Mouse (Mus musculus) retina, adult 2 months (tissue): ENCODE data around the gene Dexi.
A peak's percentile ranks its signal among the peaks of the same experiment; 100 is the strongest.

ENCODE experiments used
- DNase-seq: peaks from one replicate; pipeline ENCODE4 v3.0.0-alpha.2; 2012; ENCODE audit warnings: low read depth, low spot score

Gene Dexi

DNA sequence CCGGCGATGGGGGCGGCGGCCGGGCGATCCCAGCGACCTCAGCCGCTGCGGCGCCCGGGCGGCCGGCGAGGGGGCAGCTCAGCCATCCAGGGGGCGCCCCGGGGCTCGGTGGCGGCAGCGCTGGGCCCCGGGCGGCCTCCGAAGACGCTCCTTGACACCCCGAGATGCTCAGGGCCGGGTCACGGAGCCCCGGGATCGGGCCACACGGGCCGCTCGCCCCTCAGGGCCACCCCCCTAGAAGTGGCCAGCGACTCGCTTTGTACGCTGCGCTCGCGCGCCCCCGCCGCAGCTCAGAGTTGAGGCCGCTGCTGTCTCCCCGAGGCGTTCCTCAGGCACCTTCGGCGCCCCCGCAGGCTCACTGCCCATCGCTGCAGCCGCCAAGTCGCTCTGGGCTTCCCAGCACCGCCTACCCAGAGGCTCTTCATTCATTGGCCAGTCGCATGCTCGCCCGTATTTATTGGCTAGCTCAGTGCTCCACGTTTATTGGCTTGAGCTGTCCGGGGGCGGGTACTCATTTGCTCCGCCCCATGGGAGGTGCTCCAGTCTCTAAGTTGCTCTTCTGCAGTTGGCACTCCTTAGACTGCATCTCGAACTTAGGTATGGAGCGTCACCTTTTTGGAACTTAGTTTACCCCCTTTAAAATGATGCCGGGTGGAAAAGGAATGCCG lies at the start of gene Dexi:
Gene Dexi, minus strand, starts transcription at position 357 of the 668 bp plus-strand sequence.
- DNase-seq = peak; percentile 85

DNA sequence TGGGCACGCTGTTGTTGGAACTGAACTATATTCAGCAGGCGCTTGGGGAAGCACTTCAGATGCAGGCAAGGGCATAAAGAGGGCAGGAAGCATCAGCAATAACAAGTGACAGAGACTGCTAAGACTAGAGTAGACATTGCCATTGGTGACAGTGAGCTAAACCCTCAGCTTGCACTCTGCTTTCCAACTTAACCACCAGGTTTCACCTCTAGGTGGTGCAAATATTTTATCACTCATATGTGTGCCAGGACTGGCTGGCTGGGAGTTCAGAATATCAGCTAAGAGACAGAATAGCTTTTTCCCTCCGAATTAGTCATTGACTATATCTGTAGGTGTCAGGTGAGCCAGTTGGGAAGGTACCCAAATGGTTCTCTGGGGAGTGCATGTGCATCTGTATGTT lies 43.7 kb upstream of the Dexi start:
- no peak for DNase-seq

DNA sequence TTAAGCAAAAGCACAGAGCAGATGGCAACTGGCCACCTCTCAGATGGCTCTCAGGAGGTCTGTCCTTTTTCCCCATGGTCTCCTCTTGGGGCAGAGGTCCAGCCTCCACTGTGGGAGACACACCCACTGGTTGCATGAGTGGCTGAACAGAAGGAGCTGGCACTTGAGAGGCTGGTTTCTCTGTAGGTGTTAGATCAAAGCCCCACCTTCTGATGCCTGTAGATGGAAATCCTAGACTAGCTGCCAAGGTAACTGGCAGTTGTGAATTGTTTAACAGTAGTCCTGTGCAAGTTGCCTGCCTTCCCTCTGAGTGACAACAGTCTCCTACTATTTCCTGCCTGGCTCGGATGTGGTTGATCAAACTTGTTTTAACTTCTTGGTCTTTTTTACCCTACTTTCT lies 42.3 kb upstream of the Dexi start:
- no peak for DNase-seq

DNA sequence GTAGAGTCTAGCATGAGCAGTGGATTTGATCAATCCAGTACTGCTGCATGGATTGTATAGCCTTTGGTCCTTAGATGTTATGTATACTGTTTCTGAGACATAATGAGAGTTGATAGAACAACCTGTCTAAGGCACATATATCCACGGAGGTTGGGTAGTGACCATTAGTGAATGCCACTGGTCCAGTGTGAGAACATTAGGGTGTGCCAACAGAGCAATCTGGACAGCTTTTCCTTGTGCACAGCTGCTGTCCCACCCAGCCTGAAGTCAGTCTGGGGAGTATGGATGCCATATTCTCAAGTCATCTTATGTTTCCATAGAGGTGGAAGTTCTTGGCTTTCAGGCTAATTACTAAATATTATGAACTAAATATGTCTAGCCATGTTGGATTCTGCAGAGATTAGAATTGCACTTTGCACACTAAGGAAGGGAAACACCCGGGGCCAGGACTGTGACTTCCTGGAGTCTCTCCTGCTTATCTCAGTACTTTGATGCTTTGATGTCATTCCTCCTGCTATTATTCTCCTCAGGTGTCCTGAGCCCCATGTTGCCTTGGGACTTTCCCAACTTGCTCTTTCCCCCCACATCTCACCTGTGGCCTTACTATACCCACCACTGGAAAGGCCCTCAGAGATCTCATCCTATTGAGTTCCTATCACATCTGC lies 38.5 kb upstream of the Dexi start:
- no peak for DNase-seq

DNA sequence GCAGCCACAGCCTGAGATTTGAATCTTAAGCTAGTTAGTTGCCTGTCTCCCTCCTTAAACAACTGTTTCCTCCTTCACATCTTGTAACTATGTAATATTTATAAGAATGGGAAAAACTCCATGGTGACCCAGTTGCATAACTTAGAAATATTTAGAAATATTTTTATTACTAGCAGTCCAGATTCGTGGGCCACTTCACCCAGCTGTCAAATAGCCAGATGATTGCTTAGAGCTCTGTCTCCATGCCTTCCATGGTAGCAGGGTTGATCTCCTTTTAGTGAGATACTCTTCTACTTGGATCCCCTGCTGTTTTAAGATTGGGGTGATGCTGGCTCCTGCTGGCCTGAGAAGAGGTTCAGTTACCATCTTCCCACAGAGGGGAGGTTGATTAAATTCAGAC lies 35.5 kb upstream of the Dexi start:
- DNase-seq = no peak

DNA sequence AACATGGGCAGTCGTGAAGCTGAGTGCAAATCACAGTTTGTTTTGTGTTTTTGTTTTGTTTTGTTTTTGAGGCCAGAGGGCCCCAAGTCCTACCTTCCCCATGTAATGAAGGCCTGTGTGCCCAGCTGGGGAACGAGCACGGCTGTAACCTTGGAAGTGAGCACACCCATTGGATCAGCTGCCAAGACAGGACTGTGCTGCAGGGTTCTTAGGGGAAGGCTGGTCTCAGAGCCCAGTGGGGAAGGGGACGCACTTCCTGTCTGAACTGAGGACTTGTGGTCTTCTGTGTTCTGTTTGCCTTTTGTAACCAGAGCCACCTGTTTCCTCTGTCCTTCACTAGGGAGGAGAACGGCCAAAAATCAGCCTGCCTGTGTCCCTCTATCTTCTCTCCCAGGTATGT lies 34.7 kb upstream of the Dexi start:
- DNase-seq = no peak

DNA sequence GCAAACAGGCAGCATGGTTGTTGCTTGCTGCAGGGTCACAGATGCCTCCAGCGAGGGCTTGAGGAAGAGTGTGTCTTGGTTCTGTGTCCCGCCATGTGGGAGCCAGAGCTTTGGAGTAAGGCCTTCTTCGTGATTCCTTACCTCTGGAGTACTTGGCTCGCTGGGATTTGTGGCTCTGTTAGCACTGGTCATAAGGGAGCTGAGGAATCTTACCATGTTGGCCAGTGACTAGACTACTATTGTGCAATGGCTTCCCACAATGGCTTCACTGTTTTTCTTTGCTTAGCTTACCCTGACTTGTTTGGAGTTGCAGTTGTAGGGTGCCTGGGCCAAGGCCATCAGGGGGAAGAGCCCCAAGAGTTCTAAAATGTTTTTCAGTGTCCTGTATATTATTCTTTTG lies 33.1 kb upstream of the Dexi start:
- DNase-seq = no peak

DNA sequence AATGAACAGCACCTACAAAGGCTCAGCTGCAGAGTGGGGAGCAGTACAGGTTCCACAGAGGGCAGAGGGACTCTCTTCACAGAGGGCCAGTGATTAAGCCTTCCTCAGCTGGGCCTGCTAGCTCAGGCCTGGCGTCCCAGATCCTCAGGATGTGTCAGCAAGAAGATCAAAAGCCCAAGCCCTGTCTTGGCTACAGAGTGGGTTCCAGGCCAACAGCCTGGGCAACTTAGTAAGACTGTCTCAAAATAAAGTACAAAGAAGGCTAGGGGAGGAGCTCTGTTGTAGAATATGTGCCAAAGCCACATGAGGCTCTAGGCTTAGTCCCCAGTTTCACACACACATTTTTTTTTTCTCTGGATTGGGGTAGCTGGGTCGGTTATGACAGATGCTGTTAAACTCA lies 32.1 kb upstream of the Dexi start:
- DNase-seq = no peak

DNA sequence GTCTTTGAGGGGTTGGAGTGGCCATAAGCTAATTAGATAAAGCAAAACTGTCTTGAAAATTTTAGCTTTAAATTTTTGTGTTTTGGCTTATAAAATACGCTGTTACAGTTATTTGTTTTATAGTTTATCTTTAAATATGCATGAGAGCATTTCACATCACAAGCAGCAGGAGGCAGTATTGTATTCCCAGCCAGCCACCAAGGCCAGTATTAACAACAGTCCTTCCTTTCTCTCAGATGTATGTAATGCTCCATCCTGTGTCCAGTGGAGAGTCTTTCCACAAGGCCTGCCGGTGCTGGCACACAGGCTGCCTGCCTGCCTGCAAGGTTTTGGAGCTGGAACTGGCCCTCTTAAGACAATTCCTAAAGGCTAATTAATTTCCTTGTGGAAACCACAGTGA lies 29.0 kb upstream of the Dexi start:
- DNase-seq = no peak

DNA sequence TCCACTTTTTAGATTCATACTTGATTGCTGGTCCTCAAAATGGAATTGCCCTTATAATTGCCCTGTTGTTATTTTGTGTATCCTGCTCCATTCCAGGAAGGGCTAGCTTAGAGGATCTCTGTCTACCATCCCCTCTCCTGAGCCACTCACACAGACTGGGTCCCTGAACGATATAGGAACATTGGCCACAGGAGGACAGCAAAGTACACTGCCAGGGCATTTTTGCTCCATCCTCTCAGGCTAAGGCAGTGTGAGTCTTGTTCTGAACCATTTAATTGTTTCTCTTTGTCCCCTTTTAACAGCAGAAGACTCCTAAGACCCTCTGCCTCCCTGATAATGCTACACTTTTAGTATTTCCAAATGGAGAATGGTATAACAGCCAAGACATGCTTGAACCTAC lies 27.9 kb upstream of the Dexi start:
- DNase-seq = no peak

DNA sequence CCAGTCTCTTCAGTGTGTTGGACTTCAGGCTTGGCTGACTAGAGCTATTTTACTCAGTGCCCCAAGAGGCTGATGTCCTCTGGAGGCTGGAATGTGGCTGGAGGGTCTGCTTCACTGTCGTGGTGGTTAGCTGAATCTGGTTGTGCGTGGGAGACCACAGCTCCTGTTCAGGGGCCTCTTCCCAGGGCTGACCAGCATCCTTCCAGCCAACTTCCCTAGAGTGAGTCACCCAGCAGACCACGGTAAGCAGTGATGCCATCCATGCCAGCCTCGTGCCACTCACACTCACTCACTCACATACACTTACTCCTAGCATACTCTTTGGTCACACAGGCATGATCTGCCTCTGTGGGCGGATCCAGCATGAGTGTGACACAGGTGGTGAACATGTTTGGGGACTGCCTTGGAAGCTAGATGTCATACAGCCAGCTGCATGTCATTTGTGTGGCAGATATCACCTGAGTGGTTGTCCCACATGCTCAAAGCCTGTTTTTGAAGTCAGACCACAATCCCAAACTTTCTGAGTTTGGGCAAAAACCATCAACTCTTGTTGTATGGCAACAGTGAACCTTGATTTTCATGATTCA lies 27.0 kb upstream of the Dexi start:
- DNase-seq = no peak

DNA sequence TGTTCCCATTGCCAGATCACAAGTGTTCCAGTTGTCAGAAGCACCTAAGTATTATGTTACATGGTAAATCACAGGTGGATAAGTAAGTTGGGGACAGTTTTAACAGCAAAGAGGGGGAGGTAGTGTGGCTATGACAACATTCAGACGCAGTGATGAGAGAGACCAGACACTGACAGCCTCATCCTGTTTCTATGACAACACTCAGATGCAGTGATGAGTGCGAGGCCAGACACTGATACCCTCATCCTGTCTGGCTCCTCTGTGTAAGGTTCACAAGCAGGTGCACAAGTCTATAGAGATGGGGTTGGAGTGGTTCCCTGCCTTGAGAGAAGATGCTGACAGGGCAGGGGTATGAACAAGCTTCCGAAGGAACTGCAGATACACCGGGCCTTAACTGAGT lies 24.3 kb upstream of the Dexi start:
- DNase-seq = no peak

DNA sequence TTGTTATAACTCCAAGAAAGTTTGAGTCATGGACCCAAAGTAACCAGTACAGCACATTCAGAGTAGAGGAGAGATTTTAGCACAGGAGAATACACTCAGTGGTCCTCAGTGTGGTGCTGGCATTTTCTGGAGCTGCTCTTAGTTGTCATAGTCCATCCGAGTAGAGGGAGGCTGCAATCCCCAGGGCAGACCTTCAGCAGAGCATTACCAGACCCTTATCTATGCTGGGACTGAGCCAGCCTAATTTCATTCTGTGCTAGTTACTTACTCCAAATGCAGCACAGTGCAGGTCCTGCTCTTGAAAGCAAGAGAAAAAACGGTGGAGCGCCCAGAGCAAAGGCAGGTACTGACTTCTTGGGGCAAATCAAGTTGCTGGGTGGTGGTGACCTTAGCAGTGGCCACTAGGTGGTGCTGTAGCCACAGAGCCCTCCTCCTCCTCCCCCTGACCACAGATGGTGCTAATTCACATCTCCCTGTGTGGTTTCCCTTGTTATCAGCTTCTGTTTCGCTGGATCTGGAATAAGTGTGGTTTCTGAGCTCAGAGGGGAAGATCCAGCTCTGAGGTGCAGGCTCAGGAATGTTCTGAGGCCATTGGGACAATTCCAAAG lies 22.5 kb upstream of the Dexi start:
- DNase-seq = peak; percentile 42

DNA sequence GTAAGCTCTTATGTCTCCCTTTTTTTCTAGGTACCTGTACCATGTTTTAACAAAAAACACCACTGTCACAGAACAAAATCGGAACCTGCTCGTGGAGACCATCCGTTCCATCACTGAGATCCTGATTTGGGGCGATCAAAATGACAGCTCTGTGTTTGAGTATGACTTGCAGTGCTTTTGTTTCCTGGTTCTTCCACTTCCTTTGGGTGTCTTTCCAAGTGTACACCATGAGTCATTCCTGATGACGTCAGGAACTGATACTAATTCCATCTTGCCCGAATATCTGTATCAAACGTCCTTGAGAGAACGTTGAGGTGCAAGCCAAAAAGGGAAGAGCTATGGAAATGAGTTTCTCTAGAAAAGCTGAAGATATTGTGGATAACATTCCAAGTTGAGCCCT lies 17.1 kb upstream of the Dexi start:
- no peak for DNase-seq

DNA sequence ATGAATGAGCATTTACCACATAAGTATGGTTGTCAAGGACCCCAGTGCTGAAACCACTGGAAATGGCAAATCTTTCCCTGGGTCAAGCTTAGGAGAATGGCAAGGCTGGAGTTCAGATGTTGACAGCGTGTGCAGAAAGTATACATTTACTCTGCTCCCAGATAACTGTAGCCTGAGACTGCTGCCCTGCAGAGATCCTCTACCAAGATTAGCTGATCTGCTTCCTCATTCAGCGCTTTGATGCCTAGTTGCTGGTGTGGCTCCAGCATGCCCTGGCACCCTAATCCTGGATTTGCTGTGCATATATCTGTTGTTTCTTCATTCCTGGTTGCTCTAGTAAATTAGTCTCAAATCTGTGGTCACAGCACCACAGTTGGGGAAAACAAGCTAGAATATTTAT lies 11.0 kb upstream of the Dexi start:
- no peak for DNase-seq

DNA sequence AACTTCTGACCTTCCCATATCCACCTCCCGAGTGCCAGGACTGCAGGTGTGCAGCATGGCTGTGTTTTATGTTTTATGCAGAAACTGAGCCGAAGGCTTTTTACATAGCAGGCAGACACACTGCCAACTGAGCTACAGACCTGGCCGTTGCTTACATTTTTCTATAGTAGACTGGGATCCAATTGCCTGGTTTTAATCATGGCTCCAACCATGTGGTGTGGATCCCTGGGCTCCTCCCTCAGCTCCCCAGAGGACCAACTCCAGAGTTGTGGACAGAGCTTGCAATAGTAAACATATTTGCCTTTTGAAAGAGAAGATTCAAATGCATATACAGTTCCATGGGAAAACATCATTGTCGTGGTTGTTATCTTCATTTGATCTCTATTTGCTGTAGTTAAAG lies 8.7 kb upstream of the Dexi start:
- DNase-seq = no peak

DNA sequence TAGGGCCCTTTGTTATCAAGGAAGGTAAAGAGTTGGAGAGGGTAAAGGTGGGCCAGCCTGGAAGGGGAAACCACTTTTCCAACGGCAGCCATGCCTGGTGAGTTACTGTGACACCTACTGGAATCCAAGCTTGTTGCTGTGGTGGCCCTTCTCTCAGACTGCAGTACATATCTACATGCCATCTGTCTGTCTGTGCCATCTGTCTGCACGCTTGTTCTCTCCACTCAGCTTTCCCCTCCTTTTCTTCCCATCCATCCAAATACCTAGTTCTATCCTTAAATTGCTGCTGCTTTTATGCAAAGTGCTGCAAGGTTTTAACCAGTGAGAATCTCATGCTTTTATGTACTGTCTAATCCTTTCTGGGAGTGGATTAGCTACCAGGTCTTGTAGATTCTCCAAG lies 6.7 kb upstream of the Dexi start:
- no peak for DNase-seq

DNA sequence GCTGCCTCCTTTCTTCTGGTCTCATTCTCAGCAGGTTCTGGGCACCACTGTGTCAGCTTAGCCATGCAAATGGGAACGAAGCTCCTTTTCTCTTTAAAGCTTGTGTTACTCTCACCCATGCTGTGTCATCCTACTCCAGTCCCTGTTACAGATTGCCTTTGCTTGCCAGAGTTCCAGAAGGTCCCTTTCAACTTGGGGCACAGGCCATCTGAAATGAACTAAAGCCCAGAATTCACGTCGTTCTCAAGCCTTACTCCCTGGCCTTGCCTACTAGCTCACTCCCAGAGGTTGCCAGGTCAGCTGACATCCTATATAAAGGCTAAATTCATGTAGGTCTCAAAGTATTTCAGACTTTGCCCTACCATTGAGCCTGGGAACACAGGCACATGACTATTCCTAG lies 6.1 kb upstream of the Dexi start:
- no peak for DNase-seq

DNA sequence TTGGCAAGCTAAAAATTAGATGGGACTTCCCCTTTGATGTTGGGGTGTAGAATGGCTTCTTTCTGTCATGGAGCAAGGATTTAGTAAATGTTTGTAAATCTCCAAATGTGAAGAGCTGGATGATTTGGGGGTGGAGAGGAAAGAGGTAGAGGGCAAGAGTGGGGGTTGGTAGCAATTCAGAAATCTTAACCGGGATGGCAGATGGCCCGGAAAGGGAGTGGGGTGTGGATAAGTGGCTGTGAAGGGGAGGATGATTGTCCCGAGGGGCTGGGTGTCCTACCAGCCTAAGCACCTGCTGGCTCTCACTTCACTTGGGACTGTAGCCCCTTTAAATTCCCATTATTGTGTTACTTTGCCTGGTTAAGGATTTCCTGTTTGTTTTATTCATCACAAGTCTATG lies 4.0 kb upstream of the Dexi start:
- no peak for DNase-seq

DNA sequence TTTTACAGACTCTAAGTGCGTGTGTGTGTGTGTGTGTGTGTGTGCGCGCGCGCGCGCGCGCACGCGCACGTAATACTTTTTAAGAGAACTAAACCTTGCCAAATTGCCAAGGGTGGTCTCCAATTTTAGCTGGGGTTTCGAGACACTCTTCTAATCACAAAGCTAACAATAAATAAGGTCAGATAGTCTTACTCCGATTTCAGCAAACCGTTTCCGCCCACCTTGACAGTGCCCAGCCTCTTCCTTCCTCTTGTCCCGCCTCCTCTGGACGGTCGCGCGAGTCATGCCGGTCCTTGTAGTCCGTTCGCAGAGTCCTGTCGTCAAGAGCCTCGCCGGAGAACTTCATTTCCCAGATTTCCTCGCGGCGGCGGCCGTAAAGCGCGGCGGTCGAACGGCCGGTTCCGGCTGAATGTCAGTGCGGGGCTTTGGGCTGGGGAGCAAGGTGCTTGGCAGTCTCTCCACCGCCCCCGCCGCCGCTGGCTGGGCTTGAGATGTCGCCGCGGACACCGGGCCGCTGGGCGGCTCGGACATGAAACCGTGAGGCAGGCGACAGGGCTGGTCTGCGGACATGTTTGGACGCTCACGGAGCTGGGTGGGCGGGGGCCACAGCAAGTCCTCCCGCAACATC lies 2.3 kb upstream of the Dexi start, which contains the start of gene Clec16a:
Gene Clec16a, plus strand, starts transcription at position 345 of the 628 bp plus-strand sequence.
- DNase-seq = peak; percentile 89

DNA sequence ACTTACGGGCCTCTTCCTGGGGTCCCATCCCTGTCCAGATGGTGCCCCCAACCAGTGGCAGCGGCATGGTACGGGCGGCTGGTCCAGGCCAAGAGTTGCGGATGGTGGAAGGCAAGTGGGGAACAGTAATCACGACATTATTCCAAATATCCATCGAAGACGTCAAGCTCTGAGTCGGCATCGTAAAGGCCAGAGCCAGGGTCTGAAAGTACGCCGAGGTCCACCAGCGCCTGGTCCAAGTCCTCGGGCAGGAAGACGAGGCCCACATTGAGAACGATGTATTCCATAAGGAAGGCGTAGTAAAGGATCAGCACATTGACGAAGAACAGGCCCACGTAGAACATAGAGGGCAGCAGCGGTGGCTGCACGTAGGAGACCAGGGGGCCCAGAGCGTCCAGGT lies 588 bp downstream of the Dexi start:
- no peak for DNase-seq

DNA sequence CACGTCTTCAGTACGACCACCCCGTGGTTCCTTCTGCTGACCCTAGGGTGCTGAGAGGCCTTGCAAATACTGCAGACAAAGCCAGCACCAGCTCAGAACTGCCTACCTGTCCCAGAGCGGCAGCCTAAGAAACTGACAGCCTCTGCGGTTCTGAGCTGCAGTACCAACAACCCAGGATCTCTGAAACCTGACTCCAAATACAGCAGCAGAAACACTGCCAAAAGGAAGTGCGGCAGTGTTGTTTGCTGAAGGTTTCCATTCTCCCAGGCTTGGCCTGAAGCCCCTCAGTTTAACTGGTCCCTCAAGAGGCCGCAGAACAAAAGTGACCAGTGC lies 1.3 kb downstream of the Dexi start:
- DNase-seq = no peak
